Mouse (Mus musculus): Measurements from ENCODE around the gene Brca1. TPM values are rescaled to one million over a fixed set of nuclear protein-coding genes. Genes with fewer than 3 reads are reported as not detected.
"Not testable (repeated sequence)": the region's sequence is repeated elsewhere in the genome, so short reads cannot be mapped to it uniquely, and the experiment has no call there.

Brca1 gene
- total RNA-seq (2017): 4.8 and 5.6 TPM in 2 replicates

GRCm38 (mm10) chr11:101551751-101552475, at the start of gene Brca1, which contains the start of gene Nbr1:
Brca1 (minus strand) TSS chr11:101551955.
Nbr1 (plus strand) TSS chr11:101552149.
- ATAC-seq (ENCODE audit: extremely low read depth, insufficient number of reproducible peaks, low FRiP score, poor library complexity, severe bottlenecking): peak; percentile 72

GRCm38 (mm10) chr11:101599156-101599555, 47.4 kb upstream of the Brca1 start, which contains the start of gene Gm11634:
Gm11634 (minus strand) TSS chr11:101599256.
- ATAC-seq (ENCODE audit: extremely low read depth, insufficient number of reproducible peaks, low FRiP score, poor library complexity, severe bottlenecking): no peak

- ATAC-seq (ENCODE audit: extremely low read depth, insufficient number of reproducible peaks, low FRiP score, poor library complexity, severe bottlenecking): no peak
These were observed 38.4 kb upstream of the Brca1 start for GRCm38 (mm10) chr11:101589989-101590624.

- ATAC-seq (ENCODE audit: extremely low read depth, insufficient number of reproducible peaks, low FRiP score, poor library complexity, severe bottlenecking): peak; percentile 85
These were observed 37.7 kb upstream of the Brca1 start for GRCm38 (mm10) chr11:101589444-101589843.

- no peak for ATAC-seq (ENCODE audit: extremely low read depth, insufficient number of reproducible peaks, low FRiP score, poor library complexity, severe bottlenecking)
These were observed 37.1 kb upstream of the Brca1 start for GRCm38 (mm10) chr11:101588868-101589267.

GRCm38 (mm10) chr11:101587676-101588075, 35.9 kb upstream of the Brca1 start:
- ATAC-seq (ENCODE audit: extremely low read depth, insufficient number of reproducible peaks, low FRiP score, poor library complexity, severe bottlenecking): no peak

- no peak for ATAC-seq (ENCODE audit: extremely low read depth, insufficient number of reproducible peaks, low FRiP score, poor library complexity, severe bottlenecking)
These were observed 34.0 kb upstream of the Brca1 start for GRCm38 (mm10) chr11:101585805-101586204.

- not testable (repeated sequence) for ATAC-seq (ENCODE audit: extremely low read depth, insufficient number of reproducible peaks, low FRiP score, poor library complexity, severe bottlenecking)
These were observed 33.3 kb upstream of the Brca1 start for GRCm38 (mm10) chr11:101585031-101585430.

GRCm38 (mm10) chr11:101583205-101583604, 31.4 kb upstream of the Brca1 start:
- no peak for ATAC-seq (ENCODE audit: extremely low read depth, insufficient number of reproducible peaks, low FRiP score, poor library complexity, severe bottlenecking)

GRCm38 (mm10) chr11:101582054-101583035, 30.6 kb upstream of the Brca1 start, which contains the start of gene Tmem106a:
Tmem106a (plus strand) TSS chr11:101582242.
- no peak for ATAC-seq (ENCODE audit: extremely low read depth, insufficient number of reproducible peaks, low FRiP score, poor library complexity, severe bottlenecking)

- ATAC-seq (ENCODE audit: extremely low read depth, insufficient number of reproducible peaks, low FRiP score, poor library complexity, severe bottlenecking): no peak
These were observed 29.5 kb upstream of the Brca1 start for GRCm38 (mm10) chr11:101581081-101581764.

GRCm38 (mm10) chr11:101576116-101576515, 24.4 kb upstream of the Brca1 start:
- ATAC-seq (ENCODE audit: extremely low read depth, insufficient number of reproducible peaks, low FRiP score, poor library complexity, severe bottlenecking): no peak

GRCm38 (mm10) chr11:101568421-101568820, 16.7 kb upstream of the Brca1 start:
- ATAC-seq (ENCODE audit: extremely low read depth, insufficient number of reproducible peaks, low FRiP score, poor library complexity, severe bottlenecking): no peak

GRCm38 (mm10) chr11:101562391-101562790, 10.6 kb upstream of the Brca1 start:
- peak; percentile 85 for ATAC-seq (ENCODE audit: extremely low read depth, insufficient number of reproducible peaks, low FRiP score, poor library complexity, severe bottlenecking)

- no peak for ATAC-seq (ENCODE audit: extremely low read depth, insufficient number of reproducible peaks, low FRiP score, poor library complexity, severe bottlenecking)
These were observed 5.2 kb upstream of the Brca1 start for GRCm38 (mm10) chr11:101556954-101557353.

GRCm38 (mm10) chr11:101556541-101556940, 4.8 kb upstream of the Brca1 start:
- no peak for ATAC-seq (ENCODE audit: extremely low read depth, insufficient number of reproducible peaks, low FRiP score, poor library complexity, severe bottlenecking)

- no peak for ATAC-seq (ENCODE audit: extremely low read depth, insufficient number of reproducible peaks, low FRiP score, poor library complexity, severe bottlenecking)
These were observed 1.7 kb upstream of the Brca1 start for GRCm38 (mm10) chr11:101553354-101553930.

Data from neutrophil, adult 5-6 weeks (primary cell).